Mouse (Mus musculus) cerebellum, adult 9-11 months (tissue): ENCODE data around the gene Serpind1.

Source experiments
- DNase-seq: peaks from one replicate; pipeline ENCODE4 v3.0.0; 2022

Serpind1 gene

GRCm38 (mm10) chr16:17356031-17356430, 24.9 kb downstream of the Serpind1 start:
- no peak for DNase-seq

DNA sequence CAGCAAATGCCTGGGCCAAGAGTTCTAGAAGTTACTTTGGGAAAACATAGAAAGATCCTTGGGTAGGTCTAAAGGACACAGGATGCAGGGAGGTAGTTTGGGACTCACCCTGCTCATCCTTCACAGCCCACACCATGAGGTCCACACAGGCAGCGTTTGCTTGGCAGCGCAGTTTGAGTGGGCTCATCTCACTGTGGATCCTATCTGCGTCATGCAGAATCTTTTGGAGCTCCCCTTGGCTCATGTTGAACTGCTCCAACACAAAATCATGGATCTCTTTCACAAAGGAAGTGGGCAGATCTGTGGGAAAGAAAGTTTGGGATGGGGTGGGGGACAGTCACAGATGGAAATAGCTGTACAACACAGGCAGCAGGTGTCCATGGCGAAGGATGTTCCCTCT, 27.6 kb downstream of the Serpind1 start:
- DNase-seq = no peak

DNA sequence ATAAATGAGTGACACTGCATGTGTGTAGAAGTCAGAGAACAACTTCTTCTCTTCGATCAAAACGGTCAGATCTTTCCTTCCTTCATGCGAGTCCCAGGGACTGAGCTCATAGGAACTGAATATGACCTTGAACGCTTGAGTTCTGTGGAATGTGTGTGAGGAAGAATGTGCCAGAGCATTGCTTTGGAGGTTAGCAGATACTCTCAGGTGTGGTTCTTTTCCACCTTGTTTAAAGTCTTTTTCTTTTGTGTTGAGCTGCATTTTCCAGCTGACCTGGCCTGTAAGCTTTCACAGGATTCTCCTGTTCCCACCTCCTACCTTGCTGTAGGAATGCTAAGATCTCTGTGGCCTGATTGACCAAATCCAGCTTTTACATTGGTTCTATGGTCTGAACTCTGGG, 51.1 kb downstream of the Serpind1 start:
- no peak for DNase-seq

DNA sequence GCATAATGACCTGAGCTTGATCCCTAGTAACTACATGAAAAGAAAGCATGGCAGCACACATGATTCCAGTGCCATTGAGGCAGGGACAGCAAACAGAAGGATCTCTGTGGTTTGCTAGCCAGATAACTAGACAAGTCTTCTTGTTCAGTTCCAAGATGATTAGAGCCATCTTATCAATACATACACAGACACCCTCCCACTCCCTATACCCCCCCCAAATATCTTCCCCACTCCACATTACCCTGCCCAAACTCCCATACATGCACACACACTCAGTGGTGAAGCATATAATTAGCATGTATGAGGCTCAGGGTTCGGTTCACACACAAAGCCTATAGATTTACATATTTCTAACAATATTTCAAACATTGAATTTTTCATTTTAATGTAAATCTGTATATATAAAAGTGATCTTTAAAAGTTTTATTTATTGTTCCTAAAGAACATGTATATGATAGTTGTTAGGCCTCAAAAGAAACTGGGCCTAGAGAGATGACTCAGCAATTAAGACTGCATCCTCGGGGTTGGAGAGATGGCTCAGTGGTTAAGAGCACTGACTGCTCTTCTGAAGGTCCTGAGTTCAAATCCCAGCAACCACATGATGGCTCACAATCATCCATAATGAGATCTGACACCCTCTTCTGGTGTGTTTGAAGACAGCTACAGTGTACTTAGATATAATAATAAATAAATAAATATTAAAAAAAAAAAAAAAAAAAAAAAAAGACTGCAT, 52.6 kb downstream of the Serpind1 start:
- DNase-seq = no peak

DNA sequence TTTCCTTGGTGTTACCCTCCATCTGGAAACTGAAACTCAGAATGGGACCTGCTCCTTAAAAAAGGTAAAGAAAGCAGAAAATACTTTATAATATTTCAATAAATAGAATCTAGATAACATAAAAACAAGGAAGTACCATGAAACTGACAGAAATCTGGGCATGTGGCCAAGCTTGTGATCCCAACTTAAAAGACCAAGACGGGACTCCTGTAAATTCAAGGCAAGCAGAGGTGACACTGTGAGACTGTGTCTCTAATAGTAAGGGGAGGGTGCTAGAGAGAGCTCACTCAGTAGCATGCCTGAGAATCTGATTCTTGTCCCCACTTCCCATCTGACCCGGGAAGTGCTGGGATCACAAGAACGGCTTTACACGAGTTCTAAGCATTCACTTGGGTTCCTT, 61.6 kb downstream of the Serpind1 start:
- no peak for DNase-seq
